Mouse (Mus musculus) forebrain, embryonic 14.5 days (tissue): ENCODE data around the gene Ptpn1. TPM values are rescaled to one million over a fixed set of nuclear protein-coding genes. Genes with fewer than 3 reads are reported as not detected.
A peak's percentile ranks its signal among the peaks of the same experiment; 100 is the strongest.

Experiments used
- ATAC-seq: fragments of 200-750 bp; cut with Nextera tagmentation; 2 replicates; pipeline ENCODE4 v1.8.0; 2017; ENCODE audit warnings: mild to moderate bottlenecking, moderate library complexity
- DNase-seq: peaks from one replicate; pipeline ENCODE4 v3.0.0-alpha.2; 2015; ENCODE audit warnings: low spot score
- H3K27ac ChIP-seq: fragments of 300-500 bp; sonication (generic); 2 replicates; pipeline ENCODE4 v1.5.1; 2014; ENCODE audit warnings: low read depth, mild to moderate bottlenecking, control low read depth, low read length, moderate library complexity
- H3K27me3 ChIP-seq: fragments of 300-500 bp; sonication (generic); replicated peaks from 2 replicates; pipeline ENCODE4 v1.6.1; 2014; ENCODE audit warnings: low read length, control low read depth, mixed read lengths; ENCODE audit not compliant: control insufficient read depth, insufficient read depth
- H3K36me3 ChIP-seq: fragments of 300-500 bp; sonication (generic); 2 replicates; pipeline ENCODE4 v1.6.1; 2014; ENCODE audit warnings: low read length, control low read depth; ENCODE audit not compliant: control insufficient read depth, insufficient read depth
- H3K4me1 ChIP-seq: fragments of 300-500 bp; sonication (generic); 2 replicates; pipeline ENCODE4 v1.6.1; 2014; ENCODE audit warnings: antibody characterized with exemption, low read length, control low read depth; ENCODE audit not compliant: control insufficient read depth, insufficient read depth
- H3K4me2 ChIP-seq: fragments of 300-500 bp; sonication (generic); 2 replicates; pipeline ENCODE4 v1.6.1; 2014; ENCODE audit warnings: mild to moderate bottlenecking, control low read depth, low read length
- H3K4me3 ChIP-seq: fragments of 300-500 bp; sonication (generic); 2 replicates; pipeline ENCODE4 v1.5.1; 2014; ENCODE audit warnings: low read depth, low read length, control low read depth
- H3K9ac ChIP-seq: fragments of 300-500 bp; sonication (generic); 2 replicates; pipeline ENCODE4 v1.6.1; 2014; ENCODE audit warnings: mild to moderate bottlenecking, low read length, control low read depth, moderate library complexity
- H3K9me3 ChIP-seq: fragments of 300-500 bp; sonication (generic); replicated peaks from 2 replicates; pipeline ENCODE4 v1.6.1; 2016; ENCODE audit warnings: low read length, control low read depth, mixed read lengths; ENCODE audit not compliant: control insufficient read depth
- WGBS: fragments of 180-500 bp; shearing (Covaris S2); extraction: QIAGEN DNeasy Blood & Tissue Kit; methylation state at CpG from one replicate; pipeline ENCODE4 v1.1.7; 2014; 5-methylcytosine and 5-hydroxymethylcytosine counted together
- polyA plus RNA-seq: library from polyadenylated mRNA; unstranded; fragments of >200 nt; fragmentation: Nextera tagmentation; extraction: Ambion mirVana; gene quantifications from 2 replicates; pipeline ENCODE4 v1.2.1, GENCODE M21; 2014

The Ptpn1 gene
- polyA plus RNA-seq, 1 experiment from 2014 or later = 65.1 TPM

- no peaks in the 10 kb centered on the region for H3K27me3 ChIP-seq
- H3K9ac ChIP-seq = no peak overlapping the region
- peaks cover 42% of the 10 kb centered on the region for H3K4me1 ChIP-seq
- H3K4me2 ChIP-seq = no peak overlapping the region
- 72% methylated on average over 4 of the region's 4 CpGs for WGBS
- DNase-seq (no peak), ATAC-seq (no peak)
- H3K27ac ChIP-seq = no peak overlapping the region
- H3K9me3 ChIP-seq = no peaks in the 10 kb centered on the region
- H3K36me3 ChIP-seq = peaks cover 13% of the 10 kb centered on the region; the same call in 1 of the 2 replicates
- H3K4me3 ChIP-seq = no peak overlapping the region
Measured at GRCm38 (mm10) chr2:167939204-167939603, 7.3 kb downstream of the Ptpn1 start.

GRCm38 (mm10) chr2:167939632-167940399, 8.0 kb downstream of the Ptpn1 start:
- H3K9ac ChIP-seq = no peak overlapping the region
- ATAC-seq (no peak), DNase-seq (no peak)
- H3K27me3 ChIP-seq = no peaks in the 10 kb centered on the region
- peaks cover 41% of the 10 kb centered on the region for H3K4me1 ChIP-seq
- H3K4me2 ChIP-seq = no peak overlapping the region
- H3K27ac ChIP-seq = no peak overlapping the region
- 71% methylated on average over 11 of the region's 11 CpGs for WGBS
- H3K36me3 ChIP-seq = peaks cover 13% of the 10 kb centered on the region; the same call in 1 of the 2 replicates
- no peaks in the 10 kb centered on the region for H3K9me3 ChIP-seq
- no peak overlapping the region for H3K4me3 ChIP-seq

GRCm38 (mm10) chr2:167940636-167941035, 8.8 kb downstream of the Ptpn1 start:
- WGBS = 93% methylated on average over 11 of the region's 11 CpGs
- Histone ChIP-seq H3K9ac (no peak overlapping the region), H3K36me3 (peaks cover 10% of the 10 kb centered on the region; the same call in 1 of the 2 replicates), H3K27me3 (no peaks in the 10 kb centered on the region), H3K4me3 (no peak overlapping the region), H3K9me3 (no peaks in the 10 kb centered on the region), H3K4me2 (no peak overlapping the region), H3K4me1 (peaks cover 41% of the 10 kb centered on the region), H3K27ac (no peak overlapping the region)
- ATAC-seq (no peak), DNase-seq (no peak)

- H3K27ac ChIP-seq = peak overlapping the region; percentile 74; the same call in 1 of the 2 replicates
- H3K4me3 ChIP-seq = no peak overlapping the region
- no peaks in the 10 kb centered on the region for H3K9me3 ChIP-seq
- ATAC-seq (no peak), DNase-seq (no peak)
- H3K9ac ChIP-seq = peak overlapping the region; percentile 33; the same call in 1 of the 2 replicates
- H3K4me1 ChIP-seq = peaks cover 41% of the 10 kb centered on the region
- 40% methylated on average over 4 of the region's 4 CpGs for WGBS
- H3K36me3 ChIP-seq = peaks cover 10% of the 10 kb centered on the region; the same call in 1 of the 2 replicates
- no peaks in the 10 kb centered on the region for H3K27me3 ChIP-seq
- no peak overlapping the region for H3K4me2 ChIP-seq
Measured at GRCm38 (mm10) chr2:167941320-167941719, 9.5 kb downstream of the Ptpn1 start.

GRCm38 (mm10) chr2:167941745-167942176, 9.9 kb downstream of the Ptpn1 start:
- Histone ChIP-seq H3K9ac (peak overlapping the region; percentile 33), H3K4me3 (no peak overlapping the region), H3K4me2 (no peak overlapping the region), H3K9me3 (no peaks in the 10 kb centered on the region), H3K27ac (peak overlapping the region; percentile 74), H3K27me3 (no peaks in the 10 kb centered on the region), H3K4me1 (peaks cover 41% of the 10 kb centered on the region), H3K36me3 (peaks cover 10% of the 10 kb centered on the region; the same call in 1 of the 2 replicates)
- DNase-seq (no peak), ATAC-seq (peak; percentile 8; the same call in 1 of the 2 replicates)
- WGBS = 38% methylated on average over 6 of the region's 6 CpGs

GRCm38 (mm10) chr2:167942199-167942925, 10.5 kb downstream of the Ptpn1 start:
- H3K4me1 ChIP-seq = peaks cover 41% of the 10 kb centered on the region
- no peaks in the 10 kb centered on the region for H3K27me3 ChIP-seq
- peak; percentile 84 for ATAC-seq
- DNase-seq = peak; percentile 84
- H3K4me3 ChIP-seq = no peak overlapping the region
- H3K9ac ChIP-seq = peak overlapping the region; percentile 33
- H3K27ac ChIP-seq = peak overlapping the region; percentile 74
- 27% methylated on average over 8 of the region's 8 CpGs for WGBS
- H3K36me3 ChIP-seq = peaks cover 6% of the 10 kb centered on the region; the same call in 1 of the 2 replicates
- H3K4me2 ChIP-seq = peak overlapping the region; percentile 19
- no peaks in the 10 kb centered on the region for H3K9me3 ChIP-seq

- Histone ChIP-seq H3K9ac (0 out of 2 replicates have a peak overlapping the region, but pooled peaks have one; percentile 26), H3K36me3 (peaks cover 6% of the 10 kb centered on the region; the same call in 1 of the 2 replicates), H3K4me3 (no peak overlapping the region), H3K4me1 (peaks cover 41% of the 10 kb centered on the region), H3K4me2 (peak overlapping the region; percentile 0; the same call in 1 of the 2 replicates), H3K27me3 (no peaks in the 10 kb centered on the region), H3K9me3 (no peaks in the 10 kb centered on the region), H3K27ac (peak overlapping the region; percentile 74)
- DNase-seq = no peak
- no peak for ATAC-seq
- 73% methylated on average over 12 of the region's 12 CpGs for WGBS
Measured at GRCm38 (mm10) chr2:167942926-167943633, 11.2 kb downstream of the Ptpn1 start.

GRCm38 (mm10) chr2:167944193-167944592, 12.3 kb downstream of the Ptpn1 start:
- no peaks in the 10 kb centered on the region for H3K36me3 ChIP-seq
- ATAC-seq (no peak), DNase-seq (no peak)
- H3K4me1 ChIP-seq = peaks cover 36% of the 10 kb centered on the region
- H3K9ac ChIP-seq = no peak overlapping the region
- 86% methylated on average over 3 of the region's 3 CpGs for WGBS
- H3K4me2 ChIP-seq = no peak overlapping the region
- H3K27me3 ChIP-seq = no peaks in the 10 kb centered on the region
- H3K9me3 ChIP-seq = no peaks in the 10 kb centered on the region
- H3K4me3 ChIP-seq = no peak overlapping the region
- no peak overlapping the region for H3K27ac ChIP-seq
